Mouse (Mus musculus): ENCODE measurements around the gene Pcnx3. TPM values are rescaled to one million over a fixed set of nuclear protein-coding genes. Genes with fewer than 3 reads are reported as not detected.
A peak's percentile ranks its signal among the peaks of the same experiment; 100 is the strongest.

Gene Pcnx3
- polyA plus RNA-seq, 1 experiment from 2014 or later, result 26.8 TPM

DNA sequence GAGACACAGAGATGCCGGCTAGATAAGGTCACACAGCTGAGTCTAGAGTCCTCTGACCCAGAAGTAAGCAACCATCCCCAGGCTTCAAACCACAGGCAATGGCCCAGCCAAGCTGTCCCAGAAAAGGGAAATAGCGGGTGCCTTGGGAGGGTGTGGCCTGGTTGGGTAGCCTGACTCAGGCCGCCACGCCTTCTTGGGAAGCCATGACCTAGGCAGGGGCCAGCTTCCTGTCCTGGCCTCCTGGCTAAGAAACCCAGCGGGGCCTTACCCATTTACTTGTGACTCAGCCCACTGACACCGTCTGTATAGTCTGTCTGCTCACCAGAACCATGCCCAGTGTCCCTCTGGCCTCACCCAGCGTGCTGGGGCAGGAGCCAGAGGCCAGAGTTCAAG, 35.8 kb upstream of the Pcnx3 start:
- peaks cover 71% of the 10 kb centered on the region for H3K36me3 ChIP-seq (replicated peaks)
- H3K4me1 ChIP-seq, result peaks cover 51% of the 10 kb centered on the region
- peak overlapping the region; percentile 88 for H3K4me3 ChIP-seq
- DNase-seq (ENCODE audit: extremely low spot score, low spot score), result no peak
- no peaks in the 10 kb centered on the region for H3K9me3 ChIP-seq
- peaks cover 17% of the 10 kb centered on the region for H3K27me3 ChIP-seq (ENCODE audit: poor library complexity, severe bottlenecking)
- H3K27ac ChIP-seq, result peak overlapping the region; percentile 76
- WGBS, result 73% methylated on average over 7 of the region's 7 CpGs

DNA sequence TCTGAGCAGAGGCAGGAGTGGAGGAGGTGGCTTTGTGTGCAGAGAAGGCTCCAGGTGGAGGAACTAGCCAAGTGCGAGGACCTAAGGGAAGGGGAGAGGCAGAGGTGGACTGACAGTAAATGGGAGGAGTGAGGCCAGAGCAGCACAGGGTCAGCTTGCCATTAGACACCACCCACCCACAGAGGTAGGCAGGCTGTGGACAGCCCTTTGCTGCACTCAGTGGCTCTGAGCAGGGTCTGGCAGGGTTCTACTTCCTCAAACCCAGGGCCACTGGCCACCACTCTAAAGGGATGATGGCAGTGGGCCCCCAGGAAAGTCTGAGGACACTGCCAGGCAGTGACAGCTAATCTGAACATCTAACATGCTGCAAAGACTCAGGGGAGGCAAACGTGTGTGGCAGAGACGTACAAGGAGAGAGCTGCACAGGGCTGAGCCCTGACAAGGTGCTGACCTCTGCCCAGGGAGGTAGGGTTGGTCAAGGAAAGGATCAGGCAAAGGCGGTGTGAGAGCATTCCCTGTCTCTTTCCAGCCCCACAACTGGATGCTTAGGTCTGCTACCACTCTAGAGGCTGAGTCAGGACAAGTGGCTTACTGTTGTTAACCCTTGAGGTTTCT, 35.3 kb upstream of the Pcnx3 start:
- Histone ChIP-seq H3K4me1 (peaks cover 47% of the 10 kb centered on the region), H3K27me3 (ENCODE audit: poor library complexity, severe bottlenecking) (peaks cover 18% of the 10 kb centered on the region), H3K27ac (0 out of 2 replicates have a peak overlapping the region, but pooled peaks have one; percentile 76), H3K9me3 (no peaks in the 10 kb centered on the region), H3K4me3 (peak overlapping the region; percentile 88), H3K36me3 (replicated peaks) (peaks cover 76% of the 10 kb centered on the region)
- DNase-seq (ENCODE audit: extremely low spot score, low spot score), result no peak
- 75% methylated on average over 4 of the region's 4 CpGs for WGBS

DNA sequence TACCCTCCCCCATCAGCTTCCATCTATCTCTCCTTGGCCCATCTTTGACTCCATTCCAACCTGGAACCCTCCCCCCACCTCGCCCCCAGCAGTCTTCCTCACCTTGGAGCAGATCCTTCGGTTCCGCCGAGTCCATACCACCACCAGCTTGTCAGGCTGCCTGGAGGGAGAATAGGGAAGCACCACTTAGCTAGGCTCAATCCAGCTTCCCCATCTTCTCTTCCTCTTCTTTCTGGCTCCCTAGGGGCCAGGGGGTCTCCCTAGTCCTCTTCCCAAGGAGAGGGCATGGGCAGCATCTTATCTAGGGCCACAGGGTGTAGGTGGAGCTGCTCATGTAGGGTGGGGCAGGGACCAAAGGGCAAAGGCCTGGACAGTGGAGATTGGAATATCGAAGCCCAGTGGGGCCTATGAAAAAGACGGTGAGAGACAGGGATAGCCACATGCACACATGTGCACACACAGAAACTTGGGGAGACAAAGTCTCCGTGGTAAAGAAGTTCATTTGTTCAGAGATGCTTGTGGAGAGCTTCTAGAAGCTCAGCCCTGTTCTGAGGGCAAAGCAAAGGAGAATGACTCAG, 34.2 kb upstream of the Pcnx3 start:
- Histone ChIP-seq H3K27me3 (ENCODE audit: poor library complexity, severe bottlenecking) (peaks cover 22% of the 10 kb centered on the region), H3K27ac (0 out of 2 replicates have a peak overlapping the region, but pooled peaks have one; percentile 26), H3K36me3 (replicated peaks) (peaks cover 85% of the 10 kb centered on the region), H3K4me3 (peak overlapping the region; percentile 18; the same call in 1 of the 2 replicates), H3K9me3 (no peaks in the 10 kb centered on the region), H3K4me1 (peaks cover 36% of the 10 kb centered on the region)
- 91% methylated on average over 7 of the region's 7 CpGs for WGBS
- DNase-seq (ENCODE audit: extremely low spot score, low spot score), result no peak

DNA sequence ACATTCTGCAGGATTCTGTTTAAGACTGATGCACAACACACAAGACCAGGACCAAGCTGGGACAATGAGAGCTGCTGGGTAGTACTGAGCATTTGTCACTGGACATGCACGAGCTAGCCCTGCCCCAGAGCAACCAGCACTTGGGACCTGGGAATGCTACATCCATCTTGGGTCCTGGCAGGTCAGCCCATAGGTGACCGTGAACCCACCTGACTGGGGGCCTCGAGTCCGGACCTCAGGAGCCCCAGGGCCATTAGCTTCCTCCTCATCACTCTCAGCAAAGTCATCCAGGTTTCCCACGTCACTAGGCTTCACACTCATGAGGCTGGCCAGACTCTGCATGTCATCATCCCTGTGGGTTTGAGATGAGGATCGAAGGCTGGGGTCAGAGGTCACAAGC, 32.5 kb upstream of the Pcnx3 start:
- Histone ChIP-seq H3K4me3 (no peak overlapping the region), H3K27me3 (ENCODE audit: poor library complexity, severe bottlenecking) (peaks cover 21% of the 10 kb centered on the region), H3K9me3 (no peaks in the 10 kb centered on the region), H3K27ac (no peak overlapping the region), H3K4me1 (peaks cover 33% of the 10 kb centered on the region), H3K36me3 (replicated peaks) (peaks cover 86% of the 10 kb centered on the region)
- DNase-seq (ENCODE audit: extremely low spot score, low spot score), result no peak
- WGBS, result 91% methylated on average over 6 of the region's 6 CpGs

DNA sequence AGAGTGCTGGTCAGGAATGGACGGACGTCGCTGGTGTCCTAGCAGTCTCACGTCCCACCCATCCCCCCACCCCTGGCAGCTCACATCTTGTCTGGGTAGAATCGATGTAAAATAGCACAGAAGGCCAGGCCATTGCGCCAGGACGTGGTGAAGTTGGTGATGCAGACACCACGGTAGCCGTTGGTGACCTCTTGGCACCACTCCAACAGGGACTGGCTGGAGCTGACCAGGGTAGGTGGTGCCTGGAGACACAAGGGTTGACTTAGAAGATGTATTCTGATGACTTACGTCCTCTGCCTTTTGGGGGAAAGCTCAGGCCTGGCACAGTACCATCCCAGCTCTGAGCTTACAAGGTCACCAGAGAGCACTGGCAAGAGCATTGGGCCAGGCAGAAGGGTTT, 28.2 kb upstream of the Pcnx3 start:
- Histone ChIP-seq H3K27me3 (ENCODE audit: poor library complexity, severe bottlenecking) (peaks cover 24% of the 10 kb centered on the region; the same call in 1 of the 2 replicates), H3K9me3 (no peaks in the 10 kb centered on the region), H3K36me3 (replicated peaks) (peaks cover 68% of the 10 kb centered on the region), H3K4me3 (no peak overlapping the region), H3K4me1 (peaks cover 37% of the 10 kb centered on the region), H3K27ac (no peak overlapping the region)
- DNase-seq (ENCODE audit: extremely low spot score, low spot score), result no peak
- WGBS, result 65% methylated on average over 10 of the region's 10 CpGs

DNA sequence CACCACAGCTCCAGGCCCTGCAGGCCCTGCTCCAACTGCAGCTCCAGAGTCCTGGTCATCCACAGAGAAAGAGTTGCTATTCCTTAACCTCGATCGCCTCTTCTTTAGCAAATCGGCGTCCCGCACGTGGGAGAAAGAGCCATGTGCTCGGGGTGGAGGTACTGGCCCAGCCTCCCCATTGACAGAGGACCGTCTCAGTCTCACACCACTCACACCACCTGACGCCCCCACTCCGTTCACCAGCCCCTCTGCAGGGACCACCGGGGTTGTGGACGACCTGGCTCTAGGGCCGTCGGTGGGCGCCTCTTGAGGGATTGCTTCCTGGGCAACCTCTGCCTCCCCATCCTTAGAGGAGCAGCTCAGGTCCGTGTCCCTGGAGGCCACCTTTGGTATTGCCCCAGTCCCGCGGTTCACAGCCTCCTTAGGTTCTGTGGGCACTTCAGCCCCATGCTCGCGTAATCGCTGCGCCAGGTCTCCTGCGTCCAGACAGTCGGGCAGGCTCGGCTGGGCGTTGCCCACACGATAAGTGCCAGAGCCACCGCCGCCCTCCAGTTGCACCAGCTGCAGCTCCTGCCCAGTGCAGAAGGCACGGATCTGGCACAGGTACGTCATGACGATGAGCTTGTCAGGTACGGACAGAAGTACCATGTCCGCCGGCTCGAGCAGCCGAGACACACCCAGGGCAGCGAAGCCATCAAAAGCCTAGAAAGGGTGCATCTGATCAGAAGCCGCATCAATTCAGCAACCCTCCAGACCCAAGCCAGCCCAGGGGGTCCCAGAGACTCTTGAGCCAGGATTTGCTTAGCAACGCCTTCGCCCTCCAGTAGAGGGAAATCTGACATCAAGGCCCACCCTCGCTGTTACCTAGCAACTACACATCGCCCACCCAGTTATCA, 27.3 kb upstream of the Pcnx3 start:
- H3K4me3 ChIP-seq, result peak overlapping the region; percentile 39
- H3K9me3 ChIP-seq, result no peaks in the 10 kb centered on the region
- peaks cover 24% of the 10 kb centered on the region; the same call in 1 of the 2 replicates for H3K27me3 ChIP-seq (ENCODE audit: poor library complexity, severe bottlenecking)
- H3K4me1 ChIP-seq, result peaks cover 38% of the 10 kb centered on the region
- H3K27ac ChIP-seq, result peak overlapping the region; percentile 16; the same call in 1 of the 2 replicates
- 13% methylated on average over 43 of the region's 43 CpGs for whole genome bisulfite sequencing
- peak; percentile 65 for DNase-seq (ENCODE audit: extremely low spot score, low spot score)
- peaks cover 65% of the 10 kb centered on the region for H3K36me3 ChIP-seq (replicated peaks)

DNA sequence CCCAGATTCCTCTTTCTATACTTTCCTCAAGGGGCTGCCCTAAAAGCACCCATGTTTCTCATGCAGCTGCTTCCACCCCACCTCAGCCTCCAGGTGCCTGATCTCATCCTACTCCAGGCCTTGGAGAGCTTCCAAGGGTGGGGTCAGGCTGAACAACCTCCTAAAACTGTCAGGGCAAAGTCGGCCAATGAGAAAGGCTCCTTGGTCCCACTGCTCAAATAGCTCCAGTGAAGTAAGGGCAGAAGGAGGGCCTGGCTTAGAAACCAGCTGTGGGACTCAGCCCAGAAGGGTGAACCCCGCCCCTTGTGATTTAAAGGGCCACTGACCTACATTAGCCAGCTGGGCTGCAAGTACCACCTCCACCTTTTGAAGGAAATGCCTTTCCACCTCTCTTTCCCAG, 25.0 kb upstream of the Pcnx3 start:
- peaks cover 64% of the 10 kb centered on the region for H3K36me3 ChIP-seq (replicated peaks)
- H3K27me3 ChIP-seq (ENCODE audit: poor library complexity, severe bottlenecking), result peaks cover 20% of the 10 kb centered on the region; the same call in 1 of the 2 replicates
- no peak overlapping the region for H3K4me3 ChIP-seq
- DNase-seq (ENCODE audit: extremely low spot score, low spot score), result no peak
- no peak overlapping the region for H3K27ac ChIP-seq
- peaks cover 42% of the 10 kb centered on the region for H3K4me1 ChIP-seq
- 15% methylated on average over 2 of the region's 2 CpGs for WGBS
- no peaks in the 10 kb centered on the region for H3K9me3 ChIP-seq

DNA sequence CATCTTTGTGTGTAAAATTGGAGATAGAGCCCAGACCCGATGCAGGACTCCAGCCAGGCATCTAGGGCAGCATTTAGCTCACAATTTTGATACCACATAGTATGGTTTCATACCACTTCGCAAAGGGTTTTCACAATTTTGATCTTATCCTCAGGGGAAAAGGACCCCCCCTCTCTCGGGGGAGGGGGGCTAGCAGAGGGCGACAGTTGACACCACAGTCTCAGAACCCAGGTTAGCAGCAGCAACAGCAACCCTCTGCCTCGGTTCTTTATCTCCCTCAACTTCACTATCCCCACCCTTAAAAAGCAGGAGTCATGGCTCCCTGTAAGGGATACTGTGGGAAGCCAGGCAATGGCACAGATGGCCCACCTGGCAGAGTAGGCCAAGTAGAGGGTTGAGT, 24.5 kb upstream of the Pcnx3 start:
- 73% methylated on average over 5 of the region's 5 CpGs for WGBS
- no peak for DNase-seq (ENCODE audit: extremely low spot score, low spot score)
- Histone ChIP-seq H3K4me1 (peaks cover 42% of the 10 kb centered on the region), H3K27me3 (ENCODE audit: poor library complexity, severe bottlenecking) (peaks cover 20% of the 10 kb centered on the region; the same call in 1 of the 2 replicates), H3K4me3 (no peak overlapping the region), H3K9me3 (no peaks in the 10 kb centered on the region), H3K36me3 (replicated peaks) (peaks cover 64% of the 10 kb centered on the region), H3K27ac (no peak overlapping the region)

DNA sequence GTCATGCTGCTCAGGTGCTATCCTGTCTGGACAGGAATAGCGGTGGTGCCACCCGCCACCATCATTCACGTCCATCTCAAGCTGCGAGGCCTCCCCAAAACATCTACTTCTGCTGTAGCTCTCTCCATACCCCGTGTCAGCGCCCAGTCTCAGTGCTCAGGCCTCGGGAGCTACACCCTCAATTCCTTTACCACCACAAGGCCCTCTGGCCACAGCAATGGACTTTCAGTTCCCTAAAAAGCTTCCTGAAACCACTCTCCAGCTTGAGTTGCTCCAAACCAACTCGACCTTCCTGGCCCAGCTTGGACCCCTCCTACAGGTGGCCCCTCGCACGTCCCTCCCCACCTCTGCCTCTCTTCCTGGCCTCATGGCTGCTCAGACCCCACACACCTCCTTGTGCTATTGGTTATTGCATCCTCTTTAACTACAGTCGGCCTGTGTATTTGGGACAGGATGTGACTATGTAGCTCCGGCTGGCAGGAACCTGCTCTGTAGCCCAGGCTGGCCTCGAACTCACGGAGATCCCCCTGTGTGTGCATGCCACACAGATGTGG, 23.3 kb upstream of the Pcnx3 start:
- WGBS, result 90% methylated on average over 14 of the region's 14 CpGs
- Histone ChIP-seq H3K4me1 (peaks cover 35% of the 10 kb centered on the region), H3K27me3 (ENCODE audit: poor library complexity, severe bottlenecking) (peaks cover 14% of the 10 kb centered on the region; the same call in 1 of the 2 replicates), H3K9me3 (no peaks in the 10 kb centered on the region), H3K4me3 (no peak overlapping the region), H3K36me3 (replicated peaks) (peaks cover 67% of the 10 kb centered on the region), H3K27ac (no peak overlapping the region)
- DNase-seq (ENCODE audit: extremely low spot score, low spot score), result no peak

DNA sequence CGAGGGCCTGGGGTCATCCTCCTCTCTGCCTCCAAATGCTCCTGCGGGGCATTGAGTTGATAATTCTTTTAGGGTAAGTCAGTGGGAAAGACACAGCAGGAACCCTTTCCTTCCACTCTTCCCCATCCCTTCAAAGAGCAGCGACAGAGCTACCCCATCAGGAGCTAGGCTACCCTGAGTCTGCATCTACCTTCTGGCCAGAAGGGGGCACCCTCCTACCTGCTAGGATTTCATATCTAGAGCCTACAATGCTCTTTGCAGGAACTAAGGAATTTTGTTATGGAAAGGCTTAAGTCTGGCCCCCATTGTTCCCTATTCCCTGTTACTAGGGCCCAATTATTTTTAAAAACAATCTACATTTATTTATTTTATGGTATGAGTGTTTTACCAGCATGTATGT, 22.5 kb upstream of the Pcnx3 start:
- Histone ChIP-seq H3K36me3 (replicated peaks) (peaks cover 72% of the 10 kb centered on the region), H3K4me1 (peaks cover 28% of the 10 kb centered on the region)
- DNase-seq (ENCODE audit: extremely low spot score, low spot score), result no peak

DNA sequence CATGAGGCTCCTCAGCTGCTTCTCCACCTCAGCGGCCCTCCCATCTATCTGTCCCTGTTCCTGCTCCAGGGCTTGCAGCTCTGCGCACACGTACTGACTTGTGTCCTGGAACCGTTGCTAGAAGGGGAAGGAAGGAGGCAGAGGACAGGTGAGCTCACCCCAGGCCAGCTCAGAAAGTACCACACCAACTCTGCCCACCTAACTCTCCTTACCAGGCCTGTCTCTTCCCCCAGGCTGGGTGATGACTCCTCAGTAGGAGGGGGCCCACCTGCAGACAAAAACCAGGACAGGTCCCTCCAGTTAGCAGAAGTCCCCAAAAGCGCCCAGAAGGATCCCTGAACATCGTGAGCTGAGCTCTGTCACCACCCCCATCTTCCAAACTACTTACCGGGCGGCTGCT, 21.9 kb upstream of the Pcnx3 start:
- H3K27ac ChIP-seq, result no peak overlapping the region
- H3K9me3 ChIP-seq, result no peaks in the 10 kb centered on the region
- no peak overlapping the region for H3K4me3 ChIP-seq
- no peak for DNase-seq (ENCODE audit: extremely low spot score, low spot score)
- 0 out of 2 replicates have a peak, but pooled peaks cover 2% of the 10 kb centered on the region for H3K27me3 ChIP-seq (ENCODE audit: poor library complexity, severe bottlenecking)
- peaks cover 72% of the 10 kb centered on the region for H3K36me3 ChIP-seq (replicated peaks)
- H3K4me1 ChIP-seq, result peaks cover 21% of the 10 kb centered on the region
- 72% methylated on average over 8 of the region's 8 CpGs for WGBS

More for the DNA sequence above, 22.5 kb upstream of the Pcnx3 start:
- Histone ChIP-seq H3K27ac (no peak overlapping the region), H3K27me3 (ENCODE audit: poor library complexity, severe bottlenecking) (0 out of 2 replicates have a peak, but pooled peaks cover 8% of the 10 kb centered on the region), H3K9me3 (no peaks in the 10 kb centered on the region), H3K4me3 (no peak overlapping the region)
- 8% methylated on average over 3 of the region's 3 CpGs for WGBS

DNA sequence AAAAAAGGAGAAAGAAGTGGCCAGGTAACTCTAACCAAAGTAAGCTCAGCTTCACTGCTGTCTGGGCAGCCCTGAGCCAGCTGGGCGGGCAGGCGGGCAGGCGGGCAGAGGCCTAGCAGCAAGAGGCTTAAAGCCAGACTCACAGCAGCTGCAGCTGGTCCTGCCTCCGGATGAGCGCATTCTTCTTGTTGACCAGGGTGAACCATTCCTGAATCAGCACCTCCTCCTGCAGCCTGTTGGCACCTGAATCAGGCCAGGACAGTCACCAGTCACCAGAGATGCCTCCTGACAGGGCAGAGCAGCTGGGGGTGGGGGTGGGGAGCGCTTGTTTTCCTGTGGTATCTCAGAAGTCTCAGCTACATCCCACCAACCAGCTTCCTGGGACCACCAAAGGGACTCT, 21.4 kb upstream of the Pcnx3 start:
- H3K27me3 ChIP-seq (ENCODE audit: poor library complexity, severe bottlenecking), result no peaks in the 10 kb centered on the region
- H3K36me3 ChIP-seq (replicated peaks), result peaks cover 68% of the 10 kb centered on the region
- WGBS, result 94% methylated on average over 6 of the region's 6 CpGs
- DNase-seq (ENCODE audit: extremely low spot score, low spot score), result no peak
- peaks cover 20% of the 10 kb centered on the region for H3K4me1 ChIP-seq
- H3K9me3 ChIP-seq, result no peaks in the 10 kb centered on the region
- H3K4me3 ChIP-seq, result no peak overlapping the region
- H3K27ac ChIP-seq, result no peak overlapping the region

All from forebrain, embryonic 10.5 days (tissue).